Mouse (Mus musculus) layer of hippocampus, postnatal 36 days (tissue): Measurements from ENCODE around the gene Crim1. TPM values are rescaled to one million over a fixed set of nuclear protein-coding genes. Genes with fewer than 3 reads are reported as not detected.

Experiments used
- DNase-seq, 2 experiments: peaks; one replicate each; pipeline ENCODE4 v3.0.0; 2022
- total RNA-seq, 2 experiments: library from RNA; stranded (reverse); gene quantifications; 2 replicates each; pipeline ENCODE4 v1.2.3; 2021

Gene Crim1
- total RNA-seq, 2 experiments from 2014 or later, result 137 to 139 TPM

- DNase-seq, result no peak
These were observed 90.3 kb downstream of the Crim1 start for GRCm38 (mm10) chr17:78290153-78290876.

- DNase-seq, result no peak
These were observed 91.0 kb downstream of the Crim1 start for GRCm38 (mm10) chr17:78291030-78291429.

- no peak for DNase-seq
These were observed 92.3 kb downstream of the Crim1 start for GRCm38 (mm10) chr17:78292301-78292700.

- DNase-seq, result no peak
These were observed 92.9 kb downstream of the Crim1 start for GRCm38 (mm10) chr17:78292827-78293488.

GRCm38 (mm10) chr17:78295979-78296378 lies 95.9 kb downstream of the Crim1 start:
- DNase-seq, result no peak

- DNase-seq, result no peak
These were observed 98.1 kb downstream of the Crim1 start for GRCm38 (mm10) chr17:78298140-78298539.

GRCm38 (mm10) chr17:78298967-78299540 lies 99.0 kb downstream of the Crim1 start:
- no peak for DNase-seq

- no peak for DNase-seq
These were observed 103.0 kb downstream of the Crim1 start for GRCm38 (mm10) chr17:78303053-78303452.

GRCm38 (mm10) chr17:78304059-78304458 lies 104.0 kb downstream of the Crim1 start:
- DNase-seq, result no peak

GRCm38 (mm10) chr17:78306434-78306833 lies 106.4 kb downstream of the Crim1 start:
- no peak for DNase-seq

- DNase-seq, result no peak
These were observed 108.2 kb downstream of the Crim1 start for GRCm38 (mm10) chr17:78308221-78308620.

GRCm38 (mm10) chr17:78313006-78313405 lies 113.0 kb downstream of the Crim1 start:
- DNase-seq, result peak; percentile 45 to 59

GRCm38 (mm10) chr17:78313612-78314011 lies 113.6 kb downstream of the Crim1 start:
- DNase-seq, result no peak

GRCm38 (mm10) chr17:78315659-78316058 lies 115.6 kb downstream of the Crim1 start:
- DNase-seq, result no peak

GRCm38 (mm10) chr17:78317381-78317780 lies 117.3 kb downstream of the Crim1 start:
- DNase-seq, result no peak

GRCm38 (mm10) chr17:78318810-78319209 lies 118.8 kb downstream of the Crim1 start:
- DNase-seq, result no peak

GRCm38 (mm10) chr17:78321216-78321835 lies 121.3 kb downstream of the Crim1 start:
- DNase-seq, result no peak

GRCm38 (mm10) chr17:78322369-78323335 lies 122.6 kb downstream of the Crim1 start:
- no peak for DNase-seq

GRCm38 (mm10) chr17:78325761-78326332 lies 125.8 kb downstream of the Crim1 start:
- no peak for DNase-seq

GRCm38 (mm10) chr17:78326381-78326780 lies 126.3 kb downstream of the Crim1 start:
- no peak for DNase-seq

GRCm38 (mm10) chr17:78327187-78327586 lies 127.1 kb downstream of the Crim1 start:
- no peak for DNase-seq

- no peak for DNase-seq
These were observed 128.2 kb downstream of the Crim1 start for GRCm38 (mm10) chr17:78328287-78328686.
